Mouse (Mus musculus): Measurements from ENCODE around the gene Crk. TPM values are rescaled to one million over a fixed set of nuclear protein-coding genes. Genes with fewer than 3 reads are reported as not detected.
"Not testable (repeated sequence)": the region's sequence is repeated elsewhere in the genome, so short reads cannot be mapped to it uniquely, and the experiment has no call there.

Gene Crk
- polyA plus RNA-seq, 1 experiment from 2014 or later = 52.3 TPM

GRCm38 (mm10) chr11:75687343-75687993 is 8.4 kb downstream of the Crk start:
- no peak overlapping the region for H3K27ac ChIP-seq
- peaks cover 100% of the 10 kb centered on the region for H3K79me2 ChIP-seq (ENCODE audit: inconsistent target)
- peaks cover 34% of the 10 kb centered on the region for H3K36me3 ChIP-seq (ENCODE audit: inconsistent target)
- 20% methylated on average over 1 of the region's 2 CpGs for WGBS (ENCODE audit: missing documents)
- no peak overlapping the region for H3K4me3 ChIP-seq (ENCODE audit: inconsistent target)

GRCm38 (mm10) chr11:75688132-75688531 is 9.1 kb downstream of the Crk start:
- Histone ChIP-seq H3K27ac (no peak overlapping the region), H3K79me2 (ENCODE audit: inconsistent target) (peaks cover 100% of the 10 kb centered on the region), H3K36me3 (ENCODE audit: inconsistent target) (peaks cover 36% of the 10 kb centered on the region), H3K4me3 (ENCODE audit: inconsistent target) (no peak overlapping the region)
- 100% methylated on average over 1 of the region's 2 CpGs for WGBS (ENCODE audit: missing documents)

DNA sequence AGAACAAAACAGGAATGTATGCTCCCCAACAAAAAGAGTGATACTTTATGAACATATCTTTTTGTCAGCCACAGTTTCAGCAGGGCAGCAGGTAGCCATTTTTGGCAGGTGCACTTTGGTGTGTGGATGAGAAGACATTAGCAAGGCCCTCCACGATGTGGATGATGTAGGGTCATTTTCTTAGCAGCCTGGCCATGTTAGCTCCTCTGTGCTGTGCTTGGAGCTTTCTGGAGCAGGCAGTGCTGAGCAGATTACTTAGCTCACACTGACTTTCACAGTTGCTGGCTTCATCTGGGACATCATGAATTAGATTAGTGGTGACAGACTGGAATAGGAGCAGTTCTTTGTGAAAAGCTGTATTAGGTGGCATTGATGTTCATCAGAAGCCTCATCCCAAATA is 10.9 kb downstream of the Crk start:
- peaks cover 100% of the 10 kb centered on the region for H3K79me2 ChIP-seq (ENCODE audit: inconsistent target)
- H3K4me3 ChIP-seq (ENCODE audit: inconsistent target) = no peak overlapping the region
- WGBS (ENCODE audit: missing documents) = 75% methylated on average over 1 of the region's 1 CpGs
- no peak overlapping the region for H3K27ac ChIP-seq
- H3K36me3 ChIP-seq (ENCODE audit: inconsistent target) = peaks cover 43% of the 10 kb centered on the region

DNA sequence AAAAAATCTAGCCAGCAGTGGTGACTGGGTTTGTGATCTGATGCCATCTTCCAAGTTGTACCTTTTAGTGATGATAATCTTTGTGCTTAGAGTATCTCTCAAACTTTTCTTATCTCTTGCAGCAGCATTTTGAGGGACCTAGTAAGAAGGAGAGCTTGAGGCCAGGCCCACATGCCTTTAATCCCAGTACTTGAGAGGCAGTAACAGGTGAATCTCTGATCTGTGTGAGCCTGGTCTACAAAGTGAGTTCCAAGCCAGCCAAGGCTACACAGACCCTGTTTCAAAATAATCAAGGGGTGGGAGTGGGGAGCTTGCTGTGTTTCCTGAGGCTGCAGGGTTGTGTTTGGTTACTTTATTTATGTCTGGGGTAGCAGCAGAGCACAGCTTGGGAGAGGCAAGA is 12.0 kb downstream of the Crk start:
- no peak overlapping the region for H3K27ac ChIP-seq
- H3K79me2 ChIP-seq (ENCODE audit: inconsistent target) = peaks cover 100% of the 10 kb centered on the region
- no peak overlapping the region for H3K4me3 ChIP-seq (ENCODE audit: inconsistent target)
- H3K36me3 ChIP-seq (ENCODE audit: inconsistent target) = peaks cover 52% of the 10 kb centered on the region

DNA sequence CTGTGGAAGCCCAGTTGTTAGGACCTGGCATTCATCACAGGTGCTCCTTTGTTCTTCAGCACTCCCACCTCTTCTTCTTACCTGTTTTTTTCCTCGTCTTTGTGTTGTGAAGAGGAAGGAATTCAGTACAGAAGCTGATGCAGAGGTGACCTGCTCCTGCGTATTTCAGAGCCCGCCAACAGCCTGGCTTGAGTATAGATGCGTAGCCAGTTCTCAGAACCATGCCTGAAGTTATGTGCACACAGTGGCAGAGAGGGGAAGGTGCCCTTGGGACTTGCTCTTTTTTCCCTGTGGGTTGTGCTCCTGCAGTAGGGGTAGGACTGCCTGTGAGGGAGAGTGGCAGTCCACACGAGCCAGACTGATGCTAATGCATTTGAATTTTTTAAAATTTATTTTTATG is 14.5 kb downstream of the Crk start:
- Histone ChIP-seq H3K36me3 (ENCODE audit: inconsistent target) (peaks cover 75% of the 10 kb centered on the region), H3K4me3 (ENCODE audit: inconsistent target) (no peak overlapping the region), H3K27ac (no peak overlapping the region), H3K79me2 (ENCODE audit: inconsistent target) (peaks cover 100% of the 10 kb centered on the region)
- 93% methylated on average over 5 of the region's 5 CpGs for WGBS (ENCODE audit: missing documents)

DNA sequence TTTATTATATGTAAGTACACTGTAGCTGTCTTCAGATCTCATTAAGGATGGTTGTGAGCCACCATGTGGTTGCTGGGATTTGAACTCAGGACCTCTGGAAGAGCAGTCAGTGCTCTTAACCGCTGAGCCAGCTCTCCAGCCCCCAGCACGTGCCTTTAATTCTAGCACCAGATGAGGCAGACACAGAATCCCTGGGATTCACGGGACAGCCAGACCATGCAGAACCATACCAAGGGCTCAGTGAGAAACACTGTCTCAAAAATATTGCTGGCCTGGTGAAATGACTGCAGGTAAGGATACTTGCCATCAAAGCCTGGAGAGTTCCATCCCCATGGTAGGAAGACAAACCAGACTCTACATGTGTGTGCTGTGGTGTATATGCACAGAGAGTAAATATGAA is 18.4 kb downstream of the Crk start:
- Histone ChIP-seq H3K79me2 (ENCODE audit: inconsistent target) (peaks cover 100% of the 10 kb centered on the region), H3K36me3 (ENCODE audit: inconsistent target) (peaks cover 82% of the 10 kb centered on the region)
- not testable (repeated sequence) for H3K27ac ChIP-seq; H3K4me3 ChIP-seq (ENCODE audit: inconsistent target)
- WGBS (ENCODE audit: missing documents) = 92% methylated on average over 3 of the region's 3 CpGs

DNA sequence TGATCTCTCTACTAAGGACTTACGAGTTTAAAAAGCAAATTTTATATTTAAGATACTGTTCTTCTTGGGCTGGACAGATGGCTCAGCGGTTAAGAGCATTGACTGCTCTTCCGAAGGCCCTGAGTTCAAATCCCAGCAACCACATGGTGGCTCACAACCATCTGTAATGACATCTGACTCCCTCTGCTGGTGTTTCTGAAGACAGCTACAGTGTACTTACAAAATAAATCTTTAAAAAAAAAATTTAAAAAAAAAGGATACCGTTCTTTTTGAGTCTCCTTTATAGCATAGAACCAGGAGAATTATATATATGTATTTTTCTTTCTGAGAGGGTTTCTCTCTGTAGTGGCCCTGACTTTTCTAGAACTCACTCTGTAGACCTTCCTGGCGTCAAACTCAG is 21.5 kb downstream of the Crk start:
- peaks cover 80% of the 10 kb centered on the region for H3K36me3 ChIP-seq (ENCODE audit: inconsistent target)
- WGBS (ENCODE audit: missing documents) = 95% methylated on average over 5 of the region's 5 CpGs
- no peak overlapping the region for H3K27ac ChIP-seq
- peaks cover 79% of the 10 kb centered on the region for H3K79me2 ChIP-seq (ENCODE audit: inconsistent target)
- no peak overlapping the region for H3K4me3 ChIP-seq (ENCODE audit: inconsistent target)

GRCm38 (mm10) chr11:75702761-75703160 is 23.7 kb downstream of the Crk start:
- no peak overlapping the region for H3K27ac ChIP-seq
- peaks cover 57% of the 10 kb centered on the region for H3K79me2 ChIP-seq (ENCODE audit: inconsistent target)
- peaks cover 71% of the 10 kb centered on the region for H3K36me3 ChIP-seq (ENCODE audit: inconsistent target)
- WGBS (ENCODE audit: missing documents) = 100% methylated on average over 4 of the region's 6 CpGs
- H3K4me3 ChIP-seq (ENCODE audit: inconsistent target) = no peak overlapping the region

- Histone ChIP-seq H3K4me3 (ENCODE audit: inconsistent target) (no peak overlapping the region), H3K36me3 (ENCODE audit: inconsistent target) (peaks cover 61% of the 10 kb centered on the region), H3K27ac (no peak overlapping the region), H3K79me2 (ENCODE audit: inconsistent target) (peaks cover 47% of the 10 kb centered on the region)
- 90% methylated on average over 2 of the region's 2 CpGs for WGBS (ENCODE audit: missing documents)
Observed at GRCm38 (mm10) chr11:75703748-75704147, 24.7 kb downstream of the Crk start.

DNA sequence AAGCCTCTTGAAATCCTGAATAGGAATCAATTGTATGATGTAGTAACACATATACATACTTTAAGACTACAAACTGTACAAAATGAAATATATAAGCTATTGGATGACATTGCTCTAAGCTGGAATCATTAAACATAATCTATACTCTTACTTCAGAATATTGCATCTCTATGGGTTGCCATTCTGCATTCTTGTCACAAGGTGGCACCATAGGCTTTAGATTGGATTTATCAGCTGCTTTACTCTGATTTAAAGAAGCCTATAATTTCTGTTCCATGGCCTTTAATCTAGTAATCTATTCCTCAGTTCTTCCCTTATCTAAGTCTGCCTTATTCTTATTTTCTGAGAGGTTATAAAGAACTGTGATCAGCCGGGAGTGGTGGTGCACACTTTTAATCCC is 34.9 kb downstream of the Crk start:
- Histone ChIP-seq H3K36me3 (ENCODE audit: inconsistent target) (no peaks in the 10 kb centered on the region), H3K79me2 (ENCODE audit: inconsistent target) (no peaks in the 10 kb centered on the region), H3K4me3 (ENCODE audit: inconsistent target) (no peak overlapping the region), H3K27ac (no peak overlapping the region)
- 40% methylated on average over 1 of the region's 1 CpGs for WGBS (ENCODE audit: missing documents)

GRCm38 (mm10) chr11:75715556-75715955 is 36.5 kb downstream of the Crk start:
- H3K27ac ChIP-seq = no peak overlapping the region
- 88% methylated on average over 11 of the region's 12 CpGs for WGBS (ENCODE audit: missing documents)

DNA sequence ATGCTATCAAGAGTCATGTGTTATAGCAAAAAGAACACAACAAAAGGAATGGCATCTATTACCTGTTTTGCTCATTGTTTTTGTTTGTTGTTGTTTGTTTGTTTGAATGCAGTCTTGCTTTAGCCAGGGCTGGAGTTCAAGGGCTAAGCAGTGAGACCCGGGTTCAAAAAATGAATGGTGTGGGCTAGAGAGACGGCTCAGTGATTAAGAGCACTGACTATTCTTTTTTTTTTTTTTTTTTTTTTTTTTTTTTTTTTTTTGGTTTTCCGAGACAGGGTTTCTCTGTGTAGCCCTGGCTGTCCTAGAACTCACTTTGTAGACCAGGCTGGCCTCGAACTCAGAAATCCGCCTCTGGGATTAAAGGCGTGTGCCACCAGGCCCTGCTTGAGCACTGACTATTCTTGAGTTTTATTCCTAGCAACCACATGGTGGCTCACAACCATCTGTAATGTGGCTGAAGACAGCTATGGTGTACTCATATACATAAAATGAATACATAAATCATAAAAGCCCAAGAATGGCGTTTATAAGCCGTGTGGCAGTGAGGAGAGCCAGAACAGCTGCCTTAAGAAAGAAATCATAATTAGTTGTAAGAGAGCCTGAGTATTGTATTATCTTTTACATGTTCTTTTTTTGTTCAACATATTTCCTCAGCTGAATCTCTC is 37.7 kb downstream of the Crk start:
- 84% methylated on average over 5 of the region's 8 CpGs for WGBS (ENCODE audit: missing documents)
- no peaks in the 10 kb centered on the region for H3K79me2 ChIP-seq (ENCODE audit: inconsistent target)
- no peak overlapping the region for H3K27ac ChIP-seq
- H3K4me3 ChIP-seq (ENCODE audit: inconsistent target) = no peak overlapping the region
- H3K36me3 ChIP-seq (ENCODE audit: inconsistent target) = no peaks in the 10 kb centered on the region

More at GRCm38 (mm10) chr11:75715556-75715955, 36.5 kb downstream of the Crk start:
- H3K79me2 ChIP-seq (ENCODE audit: inconsistent target) = no peaks in the 10 kb centered on the region
- H3K36me3 ChIP-seq (ENCODE audit: inconsistent target) = no peaks in the 10 kb centered on the region
- no peak overlapping the region for H3K4me3 ChIP-seq (ENCODE audit: inconsistent target)

DNA sequence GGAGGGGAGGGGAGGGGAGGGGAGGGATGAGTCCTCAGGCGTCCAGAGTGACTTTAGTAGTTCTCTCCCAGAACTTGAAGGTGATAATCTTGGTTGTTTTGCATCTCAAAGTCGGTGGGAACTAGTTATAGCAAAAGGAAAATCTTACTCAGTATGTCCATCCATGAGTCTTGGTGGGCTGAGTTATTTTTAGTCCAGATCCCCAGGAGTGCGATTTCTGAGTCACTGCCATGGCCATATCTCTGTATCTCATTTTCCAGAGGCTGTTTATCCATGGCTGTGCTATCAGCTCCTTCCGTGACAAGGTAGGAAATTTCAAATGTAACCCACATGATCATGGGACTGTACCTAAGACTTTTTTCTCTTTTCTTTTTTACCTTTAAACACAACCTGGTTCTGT is 43.3 kb downstream of the Crk start:
- no peak overlapping the region for H3K4me3 ChIP-seq (ENCODE audit: inconsistent target)
- H3K36me3 ChIP-seq (ENCODE audit: inconsistent target) = no peaks in the 10 kb centered on the region
- WGBS (ENCODE audit: missing documents) = 54% methylated on average over 3 of the region's 4 CpGs
- H3K79me2 ChIP-seq (ENCODE audit: inconsistent target) = no peaks in the 10 kb centered on the region
- H3K27ac ChIP-seq = no peak overlapping the region

GRCm38 (mm10) chr11:75727168-75727567 is 48.1 kb downstream of the Crk start:
- no peak overlapping the region for H3K4me3 ChIP-seq (ENCODE audit: inconsistent target)
- 39% methylated on average over 2 of the region's 2 CpGs for WGBS (ENCODE audit: missing documents)
- H3K79me2 ChIP-seq (ENCODE audit: inconsistent target) = no peaks in the 10 kb centered on the region
- no peak overlapping the region for H3K27ac ChIP-seq
- no peaks in the 10 kb centered on the region for H3K36me3 ChIP-seq (ENCODE audit: inconsistent target)

GRCm38 (mm10) chr11:75727659-75728058 is 48.6 kb downstream of the Crk start:
- not testable (repeated sequence) for H3K4me3 ChIP-seq (ENCODE audit: inconsistent target); H3K36me3 ChIP-seq (ENCODE audit: inconsistent target); H3K27ac ChIP-seq; H3K79me2 ChIP-seq (ENCODE audit: inconsistent target)
- 72% methylated on average over 4 of the region's 6 CpGs for WGBS (ENCODE audit: missing documents)
